Mouse (Mus musculus) forebrain, embryonic 14.5 days (tissue): ENCODE measurements around the gene Rpl12. TPM values are rescaled to one million over a fixed set of nuclear protein-coding genes. Genes with fewer than 3 reads are reported as not detected.

Experiments used
- ATAC-seq: fragments of 200-750 bp; cut with Nextera tagmentation; 2 replicates; pipeline ENCODE4 v1.8.0; 2017; ENCODE audit warnings: mild to moderate bottlenecking, moderate library complexity
- DNase-seq: peaks from one replicate; pipeline ENCODE4 v3.0.0-alpha.2; 2015; ENCODE audit warnings: low spot score
- H3K27ac ChIP-seq: fragments of 300-500 bp; sonication (generic); 2 replicates; pipeline ENCODE4 v1.5.1; 2014; ENCODE audit warnings: low read depth, mild to moderate bottlenecking, control low read depth, low read length, moderate library complexity
- H3K27me3 ChIP-seq: fragments of 300-500 bp; sonication (generic); replicated peaks from 2 replicates; pipeline ENCODE4 v1.6.1; 2014; ENCODE audit warnings: low read length, control low read depth, mixed read lengths; ENCODE audit not compliant: control insufficient read depth, insufficient read depth
- H3K36me3 ChIP-seq: fragments of 300-500 bp; sonication (generic); 2 replicates; pipeline ENCODE4 v1.6.1; 2014; ENCODE audit warnings: low read length, control low read depth; ENCODE audit not compliant: control insufficient read depth, insufficient read depth
- H3K4me1 ChIP-seq: fragments of 300-500 bp; sonication (generic); 2 replicates; pipeline ENCODE4 v1.6.1; 2014; ENCODE audit warnings: antibody characterized with exemption, low read length, control low read depth; ENCODE audit not compliant: control insufficient read depth, insufficient read depth
- H3K4me2 ChIP-seq: fragments of 300-500 bp; sonication (generic); 2 replicates; pipeline ENCODE4 v1.6.1; 2014; ENCODE audit warnings: mild to moderate bottlenecking, control low read depth, low read length
- H3K4me3 ChIP-seq: fragments of 300-500 bp; sonication (generic); 2 replicates; pipeline ENCODE4 v1.5.1; 2014; ENCODE audit warnings: low read depth, low read length, control low read depth
- H3K9ac ChIP-seq: fragments of 300-500 bp; sonication (generic); 2 replicates; pipeline ENCODE4 v1.6.1; 2014; ENCODE audit warnings: mild to moderate bottlenecking, low read length, control low read depth, moderate library complexity
- H3K9me3 ChIP-seq: fragments of 300-500 bp; sonication (generic); replicated peaks from 2 replicates; pipeline ENCODE4 v1.6.1; 2016; ENCODE audit warnings: low read length, control low read depth, mixed read lengths; ENCODE audit not compliant: control insufficient read depth
- WGBS: fragments of 180-500 bp; shearing (Covaris S2); extraction: QIAGEN DNeasy Blood & Tissue Kit; methylation state at CpG from one replicate; pipeline ENCODE4 v1.1.7; 2014; 5-methylcytosine and 5-hydroxymethylcytosine counted together
- polyA plus RNA-seq: library from polyadenylated mRNA; unstranded; fragments of >200 nt; fragmentation: Nextera tagmentation; extraction: Ambion mirVana; gene quantifications from 2 replicates; pipeline ENCODE4 v1.2.1, GENCODE M21; 2014

Gene Rpl12
- polyA plus RNA-seq, 1 experiment from 2014 or later = 128 TPM

DNA sequence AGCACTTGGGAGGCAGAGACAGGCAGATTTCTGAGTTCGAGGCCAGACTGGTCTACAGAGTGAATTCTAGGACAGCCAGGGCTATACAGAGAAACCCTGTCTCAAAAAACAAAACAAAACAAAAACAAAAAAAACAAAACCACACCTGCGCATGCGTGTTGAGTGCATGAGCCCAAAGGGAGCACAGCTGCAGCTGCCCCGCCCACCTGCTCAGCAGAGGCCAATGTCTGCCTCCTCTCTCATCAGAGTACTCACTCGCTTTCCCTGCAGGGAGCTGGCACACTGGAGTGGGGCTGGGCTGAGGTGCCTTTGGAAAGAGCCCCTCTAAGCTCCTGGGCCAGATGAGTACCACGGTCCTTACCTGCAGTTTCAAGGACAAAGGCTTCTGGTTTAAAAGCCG is 29.6 kb upstream of the Rpl12 start:
- ATAC-seq = no peak
- no peaks in the 10 kb centered on the region for H3K27me3 ChIP-seq
- no peak overlapping the region for H3K4me3 ChIP-seq
- H3K36me3 ChIP-seq = peaks cover 38% of the 10 kb centered on the region
- no peak for DNase-seq
- H3K4me1 ChIP-seq = no peaks in the 10 kb centered on the region
- H3K27ac ChIP-seq = no peak overlapping the region
- no peak overlapping the region for H3K9ac ChIP-seq
- H3K9me3 ChIP-seq = no peaks in the 10 kb centered on the region
- no peak overlapping the region for H3K4me2 ChIP-seq
- WGBS = 79% methylated on average over 7 of the region's 7 CpGs

GRCm38 (mm10) chr2:32938741-32939140 is 22.6 kb upstream of the Rpl12 start:
- ATAC-seq (no peak), DNase-seq (no peak)
- no peak overlapping the region for H3K9ac ChIP-seq
- H3K4me2 ChIP-seq = no peak overlapping the region
- H3K9me3 ChIP-seq = no peaks in the 10 kb centered on the region
- no peaks in the 10 kb centered on the region for H3K4me1 ChIP-seq
- H3K27me3 ChIP-seq = no peaks in the 10 kb centered on the region
- no peak overlapping the region for H3K4me3 ChIP-seq
- WGBS = 87% methylated on average over 5 of the region's 5 CpGs
- H3K27ac ChIP-seq = no peak overlapping the region
- H3K36me3 ChIP-seq = peaks cover 59% of the 10 kb centered on the region

DNA sequence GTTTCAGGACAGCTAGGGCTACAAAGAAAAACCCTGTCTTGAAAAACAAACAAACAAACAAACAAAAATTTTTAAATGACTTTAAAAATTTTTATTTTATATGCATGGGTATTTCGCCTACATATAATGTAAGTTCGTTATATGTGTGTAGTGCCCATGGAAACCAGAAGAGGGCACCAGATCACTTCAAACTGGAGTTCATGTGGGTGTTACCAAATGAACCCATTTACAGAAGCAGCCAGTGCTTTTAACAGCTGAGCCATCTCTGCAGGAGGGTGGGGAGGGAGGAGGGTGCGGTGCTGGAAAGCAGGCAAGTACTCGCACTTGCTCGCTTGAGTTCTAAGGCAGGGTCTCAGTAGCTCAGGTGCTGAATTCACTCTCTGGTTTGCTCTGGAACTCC is 21.9 kb upstream of the Rpl12 start:
- ATAC-seq = no peak

GRCm38 (mm10) chr2:32940483-32940882 is 20.9 kb upstream of the Rpl12 start:
- no peak for DNase-seq
- no peak overlapping the region for H3K4me3 ChIP-seq
- H3K9me3 ChIP-seq = no peaks in the 10 kb centered on the region
- no peak overlapping the region for H3K9ac ChIP-seq
- no peaks in the 10 kb centered on the region for H3K27me3 ChIP-seq
- no peak for ATAC-seq
- no peaks in the 10 kb centered on the region for H3K4me1 ChIP-seq
- no peak overlapping the region for H3K4me2 ChIP-seq
- no peak overlapping the region for H3K27ac ChIP-seq
- WGBS = 98% methylated on average over 4 of the region's 4 CpGs
- peaks cover 58% of the 10 kb centered on the region for H3K36me3 ChIP-seq

More for the DNA sequence above, 21.9 kb upstream of the Rpl12 start:
- peaks cover 60% of the 10 kb centered on the region for H3K36me3 ChIP-seq
- no peaks in the 10 kb centered on the region for H3K4me1 ChIP-seq
- H3K27me3 ChIP-seq = no peaks in the 10 kb centered on the region
- H3K4me2 ChIP-seq = no peak overlapping the region
- no peak overlapping the region for H3K27ac ChIP-seq
- no peak overlapping the region for H3K9ac ChIP-seq
- DNase-seq = peak; percentile 78
- H3K9me3 ChIP-seq = no peaks in the 10 kb centered on the region
- no peak overlapping the region for H3K4me3 ChIP-seq
- WGBS = 70% methylated on average over 5 of the region's 5 CpGs

DNA sequence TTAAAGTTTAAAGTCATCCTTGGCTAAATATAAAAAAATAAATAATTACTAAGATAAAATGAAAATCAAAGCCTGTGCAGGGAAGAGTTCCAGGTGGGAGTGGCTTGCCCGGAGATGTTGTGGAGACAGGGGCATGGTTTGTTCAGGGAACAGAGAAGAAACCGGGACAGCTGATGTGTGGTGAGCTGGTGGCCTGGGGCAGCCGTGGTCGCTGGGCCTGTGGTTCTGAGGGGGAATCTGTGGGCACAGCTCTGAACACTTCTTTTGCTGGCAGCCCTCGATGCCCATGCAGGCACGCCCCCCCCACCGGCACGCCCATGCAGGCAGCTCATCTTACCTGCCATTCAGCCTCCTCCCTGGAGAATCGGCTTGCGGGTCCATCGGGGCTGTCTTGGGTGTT is 13.9 kb upstream of the Rpl12 start:
- Histone ChIP-seq H3K27ac (no peak overlapping the region), H3K4me1 (no peaks in the 10 kb centered on the region), H3K27me3 (no peaks in the 10 kb centered on the region), H3K4me3 (no peak overlapping the region), H3K9ac (no peak overlapping the region), H3K4me2 (no peak overlapping the region), H3K9me3 (no peaks in the 10 kb centered on the region), H3K36me3 (peaks cover 55% of the 10 kb centered on the region)
- WGBS = 91% methylated on average over 11 of the region's 11 CpGs
- ATAC-seq = no peak
- DNase-seq = no peak

- Histone ChIP-seq H3K9me3 (no peaks in the 10 kb centered on the region), H3K27me3 (no peaks in the 10 kb centered on the region), H3K4me3 (no peak overlapping the region), H3K4me2 (no peak overlapping the region), H3K36me3 (peaks cover 51% of the 10 kb centered on the region), H3K27ac (no peak overlapping the region), H3K9ac (no peak overlapping the region), H3K4me1 (no peaks in the 10 kb centered on the region)
- no peak for ATAC-seq
- DNase-seq = no peak
- 87% methylated on average over 2 of the region's 2 CpGs for WGBS
Measured at GRCm38 (mm10) chr2:32954581-32954980, 6.8 kb upstream of the Rpl12 start.

DNA sequence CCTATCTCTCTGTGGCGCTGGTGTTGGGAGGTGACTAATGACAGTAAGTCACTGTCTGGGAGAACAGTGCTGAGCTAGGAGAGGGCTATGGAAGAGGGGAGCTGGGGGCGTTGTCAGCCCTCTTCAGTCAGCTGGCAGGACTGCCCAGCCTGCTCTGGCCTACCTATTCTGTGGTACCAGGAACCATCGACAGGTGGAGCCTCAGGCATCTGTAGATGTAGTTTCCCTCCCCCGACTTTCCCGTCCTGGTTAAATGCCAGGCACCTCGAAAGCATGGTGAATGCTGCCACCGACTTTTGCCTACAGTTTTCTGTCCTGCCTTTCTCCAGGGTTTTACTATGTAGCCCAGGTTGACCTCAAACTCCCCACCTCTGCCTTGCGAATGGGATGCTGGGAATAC is 4.0 kb upstream of the Rpl12 start:
- no peak for ATAC-seq
- Histone ChIP-seq H3K4me2 (no peak overlapping the region), H3K27me3 (no peaks in the 10 kb centered on the region), H3K9me3 (no peaks in the 10 kb centered on the region), H3K9ac (no peak overlapping the region), H3K4me1 (peaks cover 8% of the 10 kb centered on the region), H3K4me3 (no peak overlapping the region), H3K36me3 (peaks cover 36% of the 10 kb centered on the region), H3K27ac (no peak overlapping the region)
- whole genome bisulfite sequencing = 52% methylated on average over 8 of the region's 8 CpGs
- peak; percentile 17 for DNase-seq

DNA sequence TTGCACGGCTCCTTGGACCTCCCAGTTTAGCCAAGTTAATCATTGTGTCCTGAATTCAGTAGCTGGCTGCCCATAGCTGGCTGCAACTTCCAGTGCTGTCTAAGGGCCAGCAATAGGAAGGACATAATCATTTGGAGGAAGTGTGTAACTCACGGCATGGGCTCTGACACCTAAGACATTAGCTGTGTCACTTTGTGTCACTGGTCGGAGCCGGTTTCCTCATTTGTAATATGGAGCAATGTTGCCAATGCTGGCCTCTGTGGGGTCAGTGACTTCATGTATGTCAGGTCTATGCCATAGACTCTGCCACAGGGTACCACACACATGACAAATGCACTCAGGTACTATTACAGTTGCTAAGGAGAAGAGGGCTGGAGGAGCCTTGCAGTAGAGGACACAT is 1.1 kb upstream of the Rpl12 start:
- no peaks in the 10 kb centered on the region for H3K27me3 ChIP-seq
- no peak overlapping the region for H3K4me3 ChIP-seq
- peaks cover 39% of the 10 kb centered on the region for H3K36me3 ChIP-seq
- H3K4me1 ChIP-seq = peaks cover 14% of the 10 kb centered on the region
- H3K27ac ChIP-seq = no peak overlapping the region
- WGBS = 91% methylated on average over 4 of the region's 4 CpGs
- no peaks in the 10 kb centered on the region for H3K9me3 ChIP-seq
- H3K4me2 ChIP-seq = peak overlapping the region; percentile 92; the same call in 1 of the 2 replicates
- peak overlapping the region; percentile 93 for H3K9ac ChIP-seq
- DNase-seq (no peak), ATAC-seq (no peak)

GRCm38 (mm10) chr2:32962062-32962874 is 909 bp downstream of the Rpl12 start:
- peak; percentile 20 for DNase-seq
- ATAC-seq = no peak
- H3K4me1 ChIP-seq = peaks cover 16% of the 10 kb centered on the region

More at GRCm38 (mm10) chr2:32962062-32962874, 909 bp downstream of the Rpl12 start:
- Histone ChIP-seq H3K36me3 (peaks cover 36% of the 10 kb centered on the region), H3K4me3 (peak overlapping the region; percentile 75), H3K27ac (peak overlapping the region; percentile 74), H3K9ac (peak overlapping the region; percentile 93), H3K4me2 (peak overlapping the region; percentile 92), H3K27me3 (no peaks in the 10 kb centered on the region), H3K9me3 (no peaks in the 10 kb centered on the region)
- whole genome bisulfite sequencing = 1% methylated on average over 33 of the region's 33 CpGs
